Mouse (Mus musculus): Measurements from ENCODE around the gene Cib2. TPM values are rescaled to one million over a fixed set of nuclear protein-coding genes. Genes with fewer than 3 reads are reported as not detected.
"Not testable (repeated sequence)": the region's sequence is repeated elsewhere in the genome, so short reads cannot be mapped to it uniquely, and the experiment has no call there.

Gene Cib2
- polyA plus RNA-seq (2014; fragmentation: Nextera tagmentation; extraction: Ambion mirVana), result 20.0 and 20.6 TPM in 2 replicates

- Histone ChIP-seq H3K27me3 (ENCODE audit: control insufficient read depth, insufficient read depth, low read length) (no peaks in the 10 kb centered on the region), H3K36me3 (ENCODE audit: control insufficient read depth, insufficient read depth, low read length) (no peaks in the 10 kb centered on the region), H3K4me1 (ENCODE audit: control insufficient read depth, insufficient read depth, low read length) (0 out of 2 replicates have a peak, but pooled peaks cover 7% of the 10 kb centered on the region), H3K4me2 (replicated peaks; ENCODE audit: low read depth, low read length) (peak within 1 kb of the TSS; percentile 84), H3K27ac (ENCODE audit: low read depth, low read length) (no peak within 1 kb of the TSS), H3K9ac (ENCODE audit: low read depth, low read length) (peak within 1 kb of the TSS; percentile 52; the same call in 1 of the 2 replicates), H3K9me3 (ENCODE audit: control insufficient read depth, low read length) (no peaks in the 10 kb centered on the region), H3K4me3 (ENCODE audit: low read length) (peak within 1 kb of the TSS; percentile 52)
- WGBS, result 2% methylated on average over 33 of the region's 54 CpGs
- peak; percentile 98 for ATAC-seq (ENCODE audit: low FRiP score, low TSS enrichment)
These were observed at the start of gene Cib2 for GRCm38 (mm10) chr9:54559771-54560471. Gene Cib2, minus strand, starts transcription at chr9:54560218.

GRCm38 (mm10) chr9:54604886-54605285 is 44.9 kb upstream of the Cib2 start:
- no peak for ATAC-seq (ENCODE audit: low FRiP score, low TSS enrichment)
- no peak overlapping the region for H3K9ac ChIP-seq (ENCODE audit: low read depth, low read length)
- no peaks in the 10 kb centered on the region for H3K4me1 ChIP-seq (ENCODE audit: control insufficient read depth, insufficient read depth, low read length)
- H3K4me3 ChIP-seq (ENCODE audit: low read length), result no peak overlapping the region
- WGBS, result 60% methylated on average over 4 of the region's 4 CpGs
- no peaks in the 10 kb centered on the region for H3K27me3 ChIP-seq (ENCODE audit: control insufficient read depth, insufficient read depth, low read length)
- H3K27ac ChIP-seq (ENCODE audit: low read depth, low read length), result no peak overlapping the region
- no peaks in the 10 kb centered on the region for H3K9me3 ChIP-seq (ENCODE audit: control insufficient read depth, low read length)
- H3K36me3 ChIP-seq (ENCODE audit: control insufficient read depth, insufficient read depth, low read length), result peaks cover 48% of the 10 kb centered on the region
- H3K4me2 ChIP-seq (replicated peaks; ENCODE audit: low read depth, low read length), result no peak overlapping the region

GRCm38 (mm10) chr9:54604131-54604654 is 44.2 kb upstream of the Cib2 start:
- H3K27ac ChIP-seq (ENCODE audit: low read depth, low read length), result no peak overlapping the region
- peaks cover 55% of the 10 kb centered on the region for H3K36me3 ChIP-seq (ENCODE audit: control insufficient read depth, insufficient read depth, low read length)
- no peak overlapping the region for H3K9ac ChIP-seq (ENCODE audit: low read depth, low read length)
- WGBS, result 77% methylated on average over 5 of the region's 5 CpGs
- H3K9me3 ChIP-seq (ENCODE audit: control insufficient read depth, low read length), result no peaks in the 10 kb centered on the region
- no peaks in the 10 kb centered on the region for H3K27me3 ChIP-seq (ENCODE audit: control insufficient read depth, insufficient read depth, low read length)
- no peaks in the 10 kb centered on the region for H3K4me1 ChIP-seq (ENCODE audit: control insufficient read depth, insufficient read depth, low read length)
- no peak for ATAC-seq (ENCODE audit: low FRiP score, low TSS enrichment)
- H3K4me3 ChIP-seq (ENCODE audit: low read length), result no peak overlapping the region
- no peak overlapping the region for H3K4me2 ChIP-seq (replicated peaks; ENCODE audit: low read depth, low read length)

- H3K27me3 ChIP-seq (ENCODE audit: control insufficient read depth, insufficient read depth, low read length), result no peaks in the 10 kb centered on the region
- peaks cover 67% of the 10 kb centered on the region for H3K36me3 ChIP-seq (ENCODE audit: control insufficient read depth, insufficient read depth, low read length)
- H3K4me1 ChIP-seq (ENCODE audit: control insufficient read depth, insufficient read depth, low read length), result no peaks in the 10 kb centered on the region
- WGBS, result 89% methylated on average over 7 of the region's 7 CpGs
- ATAC-seq (ENCODE audit: low FRiP score, low TSS enrichment), result no peak
- no peak overlapping the region for H3K4me3 ChIP-seq (ENCODE audit: low read length)
- H3K9ac ChIP-seq (ENCODE audit: low read depth, low read length), result no peak overlapping the region
- H3K9me3 ChIP-seq (ENCODE audit: control insufficient read depth, low read length), result no peaks in the 10 kb centered on the region
- no peak overlapping the region for H3K27ac ChIP-seq (ENCODE audit: low read depth, low read length)
- no peak overlapping the region for H3K4me2 ChIP-seq (replicated peaks; ENCODE audit: low read depth, low read length)
These were observed 42.9 kb upstream of the Cib2 start for GRCm38 (mm10) chr9:54602916-54603315.

- Histone ChIP-seq H3K4me3 (ENCODE audit: low read length) (no peak overlapping the region), H3K36me3 (ENCODE audit: control insufficient read depth, insufficient read depth, low read length) (peaks cover 72% of the 10 kb centered on the region), H3K4me1 (ENCODE audit: control insufficient read depth, insufficient read depth, low read length) (no peaks in the 10 kb centered on the region), H3K9ac (ENCODE audit: low read depth, low read length) (no peak overlapping the region), H3K27me3 (ENCODE audit: control insufficient read depth, insufficient read depth, low read length) (no peaks in the 10 kb centered on the region), H3K9me3 (ENCODE audit: control insufficient read depth, low read length) (no peaks in the 10 kb centered on the region), H3K27ac (ENCODE audit: low read depth, low read length) (no peak overlapping the region), H3K4me2 (replicated peaks; ENCODE audit: low read depth, low read length) (no peak overlapping the region)
- 83% methylated on average over 2 of the region's 2 CpGs for WGBS
- no peak for ATAC-seq (ENCODE audit: low FRiP score, low TSS enrichment)
These were observed 42.4 kb upstream of the Cib2 start for GRCm38 (mm10) chr9:54602386-54602785.

GRCm38 (mm10) chr9:54596752-54597465 is 36.9 kb upstream of the Cib2 start:
- no peak overlapping the region for H3K4me2 ChIP-seq (replicated peaks; ENCODE audit: low read depth, low read length)
- H3K36me3 ChIP-seq (ENCODE audit: control insufficient read depth, insufficient read depth, low read length), result peaks cover 86% of the 10 kb centered on the region
- no peaks in the 10 kb centered on the region for H3K9me3 ChIP-seq (ENCODE audit: control insufficient read depth, low read length)
- ATAC-seq (ENCODE audit: low FRiP score, low TSS enrichment), result no peak
- WGBS, result 92% methylated on average over 15 of the region's 15 CpGs
- H3K4me1 ChIP-seq (ENCODE audit: control insufficient read depth, insufficient read depth, low read length), result no peaks in the 10 kb centered on the region
- H3K4me3 ChIP-seq (ENCODE audit: low read length), result no peak overlapping the region
- no peak overlapping the region for H3K27ac ChIP-seq (ENCODE audit: low read depth, low read length)
- no peak overlapping the region for H3K9ac ChIP-seq (ENCODE audit: low read depth, low read length)
- H3K27me3 ChIP-seq (ENCODE audit: control insufficient read depth, insufficient read depth, low read length), result no peaks in the 10 kb centered on the region

GRCm38 (mm10) chr9:54593652-54594051 is 33.6 kb upstream of the Cib2 start:
- not testable (repeated sequence) for H3K27me3 ChIP-seq (ENCODE audit: control insufficient read depth, insufficient read depth, low read length); H3K9me3 ChIP-seq (ENCODE audit: control insufficient read depth, low read length); H3K9ac ChIP-seq (ENCODE audit: low read depth, low read length); H3K4me2 ChIP-seq (replicated peaks; ENCODE audit: low read depth, low read length); H3K4me1 ChIP-seq (ENCODE audit: control insufficient read depth, insufficient read depth, low read length); ATAC-seq (ENCODE audit: low FRiP score, low TSS enrichment); H3K27ac ChIP-seq (ENCODE audit: low read depth, low read length); H3K4me3 ChIP-seq (ENCODE audit: low read length)
- WGBS, result 79% methylated on average over 4 of the region's 4 CpGs
- peaks cover 67% of the 10 kb centered on the region for H3K36me3 ChIP-seq (ENCODE audit: control insufficient read depth, insufficient read depth, low read length)

GRCm38 (mm10) chr9:54587863-54588262 is 27.8 kb upstream of the Cib2 start:
- H3K27me3 ChIP-seq (ENCODE audit: control insufficient read depth, insufficient read depth, low read length), result no peaks in the 10 kb centered on the region
- WGBS, result 45% methylated on average over 4 of the region's 4 CpGs
- H3K4me3 ChIP-seq (ENCODE audit: low read length), result no peak overlapping the region
- H3K9me3 ChIP-seq (ENCODE audit: control insufficient read depth, low read length), result no peaks in the 10 kb centered on the region
- H3K27ac ChIP-seq (ENCODE audit: low read depth, low read length), result no peak overlapping the region
- 0 out of 2 replicates have a peak overlapping the region, but pooled peaks have one; percentile 83 for H3K4me2 ChIP-seq (replicated peaks; ENCODE audit: low read depth, low read length)
- H3K4me1 ChIP-seq (ENCODE audit: control insufficient read depth, insufficient read depth, low read length), result peaks cover 10% of the 10 kb centered on the region; the same call in 1 of the 2 replicates
- ATAC-seq (ENCODE audit: low FRiP score, low TSS enrichment), result no peak
- H3K9ac ChIP-seq (ENCODE audit: low read depth, low read length), result peak overlapping the region; percentile 0; the same call in 1 of the 2 replicates
- peaks cover 16% of the 10 kb centered on the region for H3K36me3 ChIP-seq (ENCODE audit: control insufficient read depth, insufficient read depth, low read length)

All from kidney, embryonic 14.5 days (tissue).